Mouse (Mus musculus): ENCODE results near the gene Abhd17c. TPM values are rescaled to one million over a fixed set of nuclear protein-coding genes. Genes with fewer than 3 reads are reported as not detected.
"Not testable (repeated sequence)": the region's sequence is repeated elsewhere in the genome, so short reads cannot be mapped to it uniquely, and the experiment has no call there.

Abhd17c gene
- polyA plus RNA-seq, 1 experiment from 2014 or later: 49.3 TPM

GRCm38 (mm10) chr7:84131736-84132135 lies 20.0 kb downstream of the Abhd17c start:
- Histone ChIP-seq H3K4me1 (ENCODE audit: control insufficient read depth, insufficient read depth, low read length) (peaks cover 17% of the 10 kb centered on the region), H3K4me3 (ENCODE audit: low read length) (no peak overlapping the region), H3K36me3 (ENCODE audit: control insufficient read depth, insufficient read depth, low read length) (no peaks in the 10 kb centered on the region), H3K4me2 (replicated peaks; ENCODE audit: low read depth, low read length) (no peak overlapping the region), H3K27me3 (ENCODE audit: control insufficient read depth, insufficient read depth, low read length) (no peaks in the 10 kb centered on the region), H3K9ac (ENCODE audit: low read depth, low read length) (no peak overlapping the region), H3K9me3 (ENCODE audit: control insufficient read depth, low read length) (no peaks in the 10 kb centered on the region), H3K27ac (ENCODE audit: low read depth, low read length) (no peak overlapping the region)
- ATAC-seq (ENCODE audit: low FRiP score, low TSS enrichment): no peak
- WGBS: 77% methylated on average over 4 of the region's 4 CpGs

GRCm38 (mm10) chr7:84128661-84129060 lies 23.0 kb downstream of the Abhd17c start:
- no peak overlapping the region for H3K4me2 ChIP-seq (replicated peaks; ENCODE audit: low read depth, low read length)
- H3K27ac ChIP-seq (ENCODE audit: low read depth, low read length): no peak overlapping the region
- no peaks in the 10 kb centered on the region for H3K9me3 ChIP-seq (ENCODE audit: control insufficient read depth, low read length)
- no peak overlapping the region for H3K9ac ChIP-seq (ENCODE audit: low read depth, low read length)
- H3K4me3 ChIP-seq (ENCODE audit: low read length): no peak overlapping the region
- H3K4me1 ChIP-seq (ENCODE audit: control insufficient read depth, insufficient read depth, low read length): peaks cover 9% of the 10 kb centered on the region
- H3K36me3 ChIP-seq (ENCODE audit: control insufficient read depth, insufficient read depth, low read length): no peaks in the 10 kb centered on the region
- H3K27me3 ChIP-seq (ENCODE audit: control insufficient read depth, insufficient read depth, low read length): no peaks in the 10 kb centered on the region
- 53% methylated on average over 8 of the region's 8 CpGs for WGBS
- peak; percentile 71 for ATAC-seq (ENCODE audit: low FRiP score, low TSS enrichment)

- H3K27ac ChIP-seq (ENCODE audit: low read depth, low read length): no peak overlapping the region
- peaks cover 7% of the 10 kb centered on the region; the same call in 1 of the 2 replicates for H3K4me1 ChIP-seq (ENCODE audit: control insufficient read depth, insufficient read depth, low read length)
- H3K9ac ChIP-seq (ENCODE audit: low read depth, low read length): no peak overlapping the region
- H3K36me3 ChIP-seq (ENCODE audit: control insufficient read depth, insufficient read depth, low read length): no peaks in the 10 kb centered on the region
- no peaks in the 10 kb centered on the region for H3K27me3 ChIP-seq (ENCODE audit: control insufficient read depth, insufficient read depth, low read length)
- WGBS: 85% methylated on average over 1 of the region's 1 CpGs
- no peaks in the 10 kb centered on the region for H3K9me3 ChIP-seq (ENCODE audit: control insufficient read depth, low read length)
- no peak overlapping the region for H3K4me3 ChIP-seq (ENCODE audit: low read length)
- H3K4me2 ChIP-seq (replicated peaks; ENCODE audit: low read depth, low read length): no peak overlapping the region
- ATAC-seq (ENCODE audit: low FRiP score, low TSS enrichment): no peak
Observed at GRCm38 (mm10) chr7:84125730-84126129, 26.0 kb downstream of the Abhd17c start.

- not testable (repeated sequence) for H3K4me2 ChIP-seq (replicated peaks; ENCODE audit: low read depth, low read length); H3K36me3 ChIP-seq (ENCODE audit: control insufficient read depth, insufficient read depth, low read length); ATAC-seq (ENCODE audit: low FRiP score, low TSS enrichment); H3K9me3 ChIP-seq (ENCODE audit: control insufficient read depth, low read length); H3K27ac ChIP-seq (ENCODE audit: low read depth, low read length); H3K9ac ChIP-seq (ENCODE audit: low read depth, low read length); H3K4me3 ChIP-seq (ENCODE audit: low read length); H3K27me3 ChIP-seq (ENCODE audit: control insufficient read depth, insufficient read depth, low read length)
- WGBS: 92% methylated on average over 3 of the region's 4 CpGs
- H3K4me1 ChIP-seq (ENCODE audit: control insufficient read depth, insufficient read depth, low read length): peaks cover 27% of the 10 kb centered on the region
Observed at GRCm38 (mm10) chr7:84123651-84124050, 28.0 kb downstream of the Abhd17c start.

- no peaks in the 10 kb centered on the region for H3K36me3 ChIP-seq (ENCODE audit: control insufficient read depth, insufficient read depth, low read length)
- no peaks in the 10 kb centered on the region for H3K27me3 ChIP-seq (ENCODE audit: control insufficient read depth, insufficient read depth, low read length)
- H3K9me3 ChIP-seq (ENCODE audit: control insufficient read depth, low read length): no peaks in the 10 kb centered on the region
- no peak overlapping the region for H3K4me2 ChIP-seq (replicated peaks; ENCODE audit: low read depth, low read length)
- no peak overlapping the region for H3K4me3 ChIP-seq (ENCODE audit: low read length)
- H3K4me1 ChIP-seq (ENCODE audit: control insufficient read depth, insufficient read depth, low read length): peaks cover 33% of the 10 kb centered on the region
- no peak overlapping the region for H3K27ac ChIP-seq (ENCODE audit: low read depth, low read length)
- no peak for ATAC-seq (ENCODE audit: low FRiP score, low TSS enrichment)
- no peak overlapping the region for H3K9ac ChIP-seq (ENCODE audit: low read depth, low read length)
- 84% methylated on average over 3 of the region's 3 CpGs for WGBS
Observed at GRCm38 (mm10) chr7:84121778-84122177, 29.9 kb downstream of the Abhd17c start.

- 41% methylated on average over 5 of the region's 5 CpGs for WGBS
- H3K36me3 ChIP-seq (ENCODE audit: control insufficient read depth, insufficient read depth, low read length): no peaks in the 10 kb centered on the region
- H3K4me1 ChIP-seq (ENCODE audit: control insufficient read depth, insufficient read depth, low read length): peaks cover 37% of the 10 kb centered on the region
- H3K4me2 ChIP-seq (replicated peaks; ENCODE audit: low read depth, low read length): no peak overlapping the region
- H3K27me3 ChIP-seq (ENCODE audit: control insufficient read depth, insufficient read depth, low read length): no peaks in the 10 kb centered on the region
- no peak for ATAC-seq (ENCODE audit: low FRiP score, low TSS enrichment)
- H3K9me3 ChIP-seq (ENCODE audit: control insufficient read depth, low read length): no peaks in the 10 kb centered on the region
- no peak overlapping the region for H3K4me3 ChIP-seq (ENCODE audit: low read length)
- 0 out of 2 replicates have a peak overlapping the region, but pooled peaks have one; percentile 30 for H3K27ac ChIP-seq (ENCODE audit: low read depth, low read length)
- H3K9ac ChIP-seq (ENCODE audit: low read depth, low read length): no peak overlapping the region
Observed at GRCm38 (mm10) chr7:84120142-84120760, 31.4 kb downstream of the Abhd17c start.

- no peak overlapping the region for H3K4me2 ChIP-seq (replicated peaks; ENCODE audit: low read depth, low read length)
- H3K9me3 ChIP-seq (ENCODE audit: control insufficient read depth, low read length): no peaks in the 10 kb centered on the region
- WGBS: 38% methylated on average over 12 of the region's 12 CpGs
- H3K4me3 ChIP-seq (ENCODE audit: low read length): no peak overlapping the region
- no peaks in the 10 kb centered on the region for H3K27me3 ChIP-seq (ENCODE audit: control insufficient read depth, insufficient read depth, low read length)
- H3K4me1 ChIP-seq (ENCODE audit: control insufficient read depth, insufficient read depth, low read length): peaks cover 41% of the 10 kb centered on the region
- no peak overlapping the region for H3K9ac ChIP-seq (ENCODE audit: low read depth, low read length)
- ATAC-seq (ENCODE audit: low FRiP score, low TSS enrichment): peak; percentile 76
- H3K27ac ChIP-seq (ENCODE audit: low read depth, low read length): no peak overlapping the region
- no peaks in the 10 kb centered on the region for H3K36me3 ChIP-seq (ENCODE audit: control insufficient read depth, insufficient read depth, low read length)
Observed at GRCm38 (mm10) chr7:84119216-84120105, 32.2 kb downstream of the Abhd17c start.

- H3K4me3 ChIP-seq (ENCODE audit: low read length): no peak overlapping the region
- H3K27me3 ChIP-seq (ENCODE audit: control insufficient read depth, insufficient read depth, low read length): no peaks in the 10 kb centered on the region
- H3K9me3 ChIP-seq (ENCODE audit: control insufficient read depth, low read length): no peaks in the 10 kb centered on the region
- ATAC-seq (ENCODE audit: low FRiP score, low TSS enrichment): no peak
- peaks cover 7% of the 10 kb centered on the region; the same call in 1 of the 2 replicates for H3K36me3 ChIP-seq (ENCODE audit: control insufficient read depth, insufficient read depth, low read length)
- 83% methylated on average over 6 of the region's 6 CpGs for WGBS
- peaks cover 41% of the 10 kb centered on the region for H3K4me1 ChIP-seq (ENCODE audit: control insufficient read depth, insufficient read depth, low read length)
- H3K4me2 ChIP-seq (replicated peaks; ENCODE audit: low read depth, low read length): no peak overlapping the region
- H3K27ac ChIP-seq (ENCODE audit: low read depth, low read length): no peak overlapping the region
- H3K9ac ChIP-seq (ENCODE audit: low read depth, low read length): no peak overlapping the region
Observed at GRCm38 (mm10) chr7:84117543-84118122, 34.1 kb downstream of the Abhd17c start.
